Mouse (Mus musculus) midbrain, embryonic 14.5 days (tissue): ENCODE measurements at regions not wholly inside any gene's neighbourhood (a gene's known extent, or its start where the extent isn't known, plus 50 kb on each side); places are given as distances from the start of the nearest gene placed in this dataset.
A peak's percentile ranks its signal among the peaks of the same experiment; 100 is the strongest.

Experiments
- ATAC-seq: fragments of 200-750 bp; cut with Nextera tagmentation; 2 replicates; pipeline ENCODE4 v1.8.0; 2017; ENCODE audit warnings: moderate number of reproducible peaks, moderate library complexity; ENCODE audit not compliant: low FRiP score, low TSS enrichment
- DNase-seq: peaks from one replicate; pipeline ENCODE4 v3.0.0-alpha.2; 2015
- H3K27ac ChIP-seq: fragments of 300-500 bp; sonication (generic); replicated peaks from 2 replicates; pipeline ENCODE4 v1.5.1; 2014; ENCODE audit warnings: mild to moderate bottlenecking, low read depth, low read length, moderate library complexity
- H3K27me3 ChIP-seq: fragments of 300-500 bp; sonication (generic); 2 replicates; pipeline ENCODE4 v1.6.1; 2014; ENCODE audit warnings: low read length, control low read depth, mixed read lengths; ENCODE audit not compliant: control insufficient read depth, insufficient read depth
- H3K36me3 ChIP-seq: fragments of 300-500 bp; sonication (generic); 2 replicates; pipeline ENCODE4 v1.6.1; 2014; ENCODE audit warnings: low read length, control low read depth; ENCODE audit not compliant: control insufficient read depth, insufficient read depth
- H3K4me1 ChIP-seq: fragments of 300-500 bp; sonication (generic); 2 replicates; pipeline ENCODE4 v1.6.1; 2014; ENCODE audit warnings: mild to moderate bottlenecking, antibody characterized with exemption, low read length, control low read depth; ENCODE audit not compliant: control insufficient read depth, insufficient read depth
- H3K4me2 ChIP-seq: fragments of 300-500 bp; sonication (generic); 2 replicates; pipeline ENCODE4 v1.6.1; 2014; ENCODE audit warnings: mild to moderate bottlenecking, low read length, moderate library complexity
- H3K4me3 ChIP-seq: fragments of 300-500 bp; sonication (generic); replicated peaks from 2 replicates; pipeline ENCODE4 v1.5.1; 2014; ENCODE audit warnings: low read depth, low read length
- H3K9ac ChIP-seq: fragments of 300-500 bp; sonication (generic); replicated peaks from 2 replicates; pipeline ENCODE4 v1.6.1; 2014; ENCODE audit warnings: mild to moderate bottlenecking, low read length, moderate library complexity
- H3K9me3 ChIP-seq: fragments of 300-500 bp; sonication (generic); 2 replicates; pipeline ENCODE4 v1.6.1; 2016; ENCODE audit warnings: low read length, control low read depth, mixed read lengths; ENCODE audit not compliant: control insufficient read depth
- WGBS: fragments of 180-500 bp; shearing (Covaris S2); extraction: QIAGEN DNeasy Blood & Tissue Kit; methylation state at CpG from one replicate; pipeline ENCODE4 v1.1.7; 2014; 5-methylcytosine and 5-hydroxymethylcytosine counted together

DNA sequence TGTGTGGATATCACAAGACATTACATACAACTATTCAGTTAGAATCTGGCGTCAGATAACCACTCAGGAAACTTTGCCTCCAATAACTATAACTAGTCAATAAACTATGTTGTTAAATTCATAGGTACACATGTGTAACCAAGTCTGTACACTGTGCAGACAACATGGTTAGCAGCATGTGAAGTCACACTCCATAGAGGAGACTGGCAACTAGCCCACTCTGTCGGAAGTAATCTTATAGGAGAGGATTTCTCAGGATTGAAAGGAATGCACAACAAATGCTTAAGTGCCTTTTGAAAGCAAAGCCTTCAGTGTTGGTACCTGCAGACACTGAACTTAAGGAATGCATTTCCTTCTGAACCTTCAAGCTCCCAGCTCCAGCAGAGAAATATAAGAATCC is 693.0 kb upstream of the Ptbp2 start:
- Histone ChIP-seq H3K36me3 (no peaks in the 10 kb centered on the region), H3K4me2 (no peak overlapping the region), H3K9me3 (no peaks in the 10 kb centered on the region), H3K4me3 (no peak overlapping the region), H3K4me1 (peaks cover 15% of the 10 kb centered on the region; the same call in 1 of the 2 replicates), H3K27ac (no peak overlapping the region), H3K9ac (no peak overlapping the region), H3K27me3 (no peaks in the 10 kb centered on the region)
- DNase-seq (no peak), ATAC-seq (no peak)
- 76% methylated on average over 2 of the region's 2 CpGs for WGBS

DNA sequence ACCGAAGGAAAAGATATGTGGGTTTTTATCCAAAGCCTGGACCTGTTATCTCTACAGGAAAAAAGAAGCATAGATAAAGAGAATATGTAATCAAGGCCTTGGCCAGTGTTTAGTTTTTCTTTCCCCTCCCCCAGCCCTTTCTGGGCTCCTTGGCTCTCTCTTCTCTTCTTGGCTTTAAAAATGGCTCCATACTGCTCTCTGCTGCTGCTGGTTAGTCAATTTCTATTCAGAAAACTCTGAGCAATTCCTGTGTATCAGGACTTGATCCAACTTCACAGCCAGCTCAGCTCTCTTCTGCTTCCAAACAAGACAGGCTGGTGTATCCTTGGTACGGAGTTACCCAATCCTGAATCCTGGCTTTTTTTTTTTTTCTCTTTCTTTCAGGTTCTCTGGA is 689.4 kb upstream of the Ptbp2 start:
- ATAC-seq (peak; percentile 63), DNase-seq (peak; percentile 88)
- Histone ChIP-seq H3K4me1 (peaks cover 20% of the 10 kb centered on the region; the same call in 1 of the 2 replicates), H3K9me3 (no peaks in the 10 kb centered on the region), H3K27me3 (no peaks in the 10 kb centered on the region), H3K4me2 (no peak overlapping the region), H3K36me3 (no peaks in the 10 kb centered on the region), H3K27ac (peak overlapping the region; percentile 70), H3K9ac (no peak overlapping the region), H3K4me3 (no peak overlapping the region)
- WGBS = 41% methylated on average over 2 of the region's 2 CpGs

DNA sequence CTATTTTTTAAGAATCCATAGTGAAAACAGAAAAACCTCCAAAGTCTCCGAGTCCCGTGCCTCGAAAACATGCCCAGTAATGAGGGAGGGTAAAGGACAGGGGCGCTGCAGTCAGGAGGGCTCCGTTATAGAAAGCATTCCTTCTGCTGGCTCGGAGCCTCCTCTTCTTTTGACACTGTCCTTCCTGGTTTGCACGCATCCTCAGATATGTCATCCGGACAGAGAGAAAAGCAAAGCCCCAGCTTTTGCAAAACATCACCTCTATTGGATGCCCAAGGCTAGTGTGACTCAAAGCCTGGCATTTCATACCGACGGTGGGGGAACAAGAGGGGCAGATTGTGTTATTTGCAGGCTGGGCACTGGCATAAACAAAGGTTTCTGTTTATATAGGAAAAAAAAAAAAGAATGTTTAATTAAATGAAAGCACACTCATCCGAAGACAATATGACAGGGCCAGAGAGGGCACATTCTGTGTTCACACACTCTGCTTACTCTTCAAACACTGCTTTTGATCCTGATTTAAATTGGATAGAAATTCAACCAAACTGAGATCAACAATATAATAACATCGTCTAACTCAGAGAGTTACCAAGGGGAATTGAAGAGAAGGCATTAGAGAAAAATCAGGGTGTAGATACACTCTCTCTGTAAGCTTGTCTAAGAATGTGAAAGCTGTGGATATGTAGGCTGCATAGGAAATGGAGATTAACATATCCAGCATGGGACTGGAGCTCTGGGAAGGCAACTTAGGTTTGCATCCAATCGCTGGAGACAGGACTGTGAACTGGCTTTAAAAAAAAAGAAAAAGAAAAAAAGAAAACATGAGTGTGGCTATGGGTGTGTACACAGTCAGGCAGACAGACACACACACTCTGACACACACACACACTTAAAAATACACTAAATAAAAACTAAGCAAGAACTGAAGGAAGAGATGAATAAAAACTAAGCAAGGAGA is 688.7 kb upstream of the Ptbp2 start:
- DNase-seq = peak; percentile 49
- ATAC-seq = peak; percentile 51; the same call in 1 of the 2 replicates
- Histone ChIP-seq H3K9ac (no peak overlapping the region), H3K4me3 (no peak overlapping the region), H3K27me3 (no peaks in the 10 kb centered on the region), H3K36me3 (no peaks in the 10 kb centered on the region), H3K27ac (peak overlapping the region; percentile 70), H3K4me1 (peaks cover 20% of the 10 kb centered on the region; the same call in 1 of the 2 replicates), H3K4me2 (peak overlapping the region; percentile 16), H3K9me3 (no peaks in the 10 kb centered on the region)
- 33% methylated on average over 13 of the region's 13 CpGs for WGBS

DNA sequence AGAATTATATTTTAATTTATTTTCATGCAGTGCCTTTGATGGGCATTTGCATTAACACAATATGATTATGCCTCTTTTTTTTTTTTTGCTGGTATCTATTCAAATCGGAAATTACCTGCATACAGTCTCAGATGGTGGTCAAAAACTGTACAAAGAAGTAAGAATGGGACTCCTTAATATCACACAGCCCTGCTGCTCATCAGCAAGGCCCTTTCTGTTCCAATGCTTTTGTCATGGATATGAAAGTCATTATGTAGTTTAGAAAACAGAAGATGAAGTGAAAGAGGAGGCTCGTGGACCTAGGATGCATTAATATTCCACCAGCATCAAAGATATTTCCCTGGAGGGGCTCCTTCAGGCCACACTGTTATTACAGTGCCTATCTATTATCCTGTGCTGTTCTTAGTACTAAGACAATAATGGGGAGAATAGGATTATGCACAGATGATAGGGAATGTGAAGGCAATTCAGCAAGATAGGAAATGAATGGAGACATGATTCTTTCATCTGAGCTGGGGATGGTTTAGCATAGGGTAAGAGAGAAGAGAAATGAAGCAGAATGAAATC is 687.7 kb upstream of the Ptbp2 start:
- DNase-seq = peak; percentile 71
- 20% methylated on average over 2 of the region's 2 CpGs for WGBS

DNA sequence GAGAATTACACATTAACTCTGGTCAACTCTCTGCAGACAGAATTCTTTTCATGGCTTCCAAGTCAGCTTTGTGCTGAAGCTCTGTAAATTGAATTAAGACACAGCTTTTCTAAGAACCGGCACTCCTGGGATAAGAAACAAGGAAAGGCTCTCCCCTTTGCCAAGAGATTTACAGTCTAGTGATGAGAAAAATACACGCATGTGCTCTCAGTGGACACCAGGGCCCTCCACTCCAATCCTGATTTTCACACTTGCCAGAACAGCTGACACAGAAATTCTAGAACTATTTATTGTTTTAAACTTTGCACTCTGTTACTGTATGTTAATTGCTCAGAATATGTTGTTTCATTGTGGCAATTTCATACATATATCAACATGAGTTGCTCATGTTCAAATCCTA is 684.6 kb upstream of the Ptbp2 start:
- H3K9me3 ChIP-seq = 0 out of 2 replicates have a peak, but pooled peaks cover 3% of the 10 kb centered on the region
- DNase-seq (no peak), ATAC-seq (no peak)
- H3K9ac ChIP-seq = no peak overlapping the region
- H3K27me3 ChIP-seq = no peaks in the 10 kb centered on the region
- no peaks in the 10 kb centered on the region for H3K36me3 ChIP-seq
- peaks cover 20% of the 10 kb centered on the region; the same call in 1 of the 2 replicates for H3K4me1 ChIP-seq
- H3K4me3 ChIP-seq = no peak overlapping the region
- H3K4me2 ChIP-seq = no peak overlapping the region
- WGBS = 78% methylated on average over 2 of the region's 2 CpGs
- H3K27ac ChIP-seq = no peak overlapping the region

More for the DNA sequence above, 687.7 kb upstream of the Ptbp2 start:
- Histone ChIP-seq H3K9me3 (no peaks in the 10 kb centered on the region), H3K36me3 (no peaks in the 10 kb centered on the region), H3K4me3 (no peak overlapping the region), H3K27ac (peak overlapping the region; percentile 70; the same call in 1 of the 2 replicates), H3K4me1 (peaks cover 20% of the 10 kb centered on the region; the same call in 1 of the 2 replicates), H3K9ac (no peak overlapping the region), H3K27me3 (no peaks in the 10 kb centered on the region), H3K4me2 (peak overlapping the region; percentile 16)
- peak; percentile 55; the same call in 1 of the 2 replicates for ATAC-seq

DNA sequence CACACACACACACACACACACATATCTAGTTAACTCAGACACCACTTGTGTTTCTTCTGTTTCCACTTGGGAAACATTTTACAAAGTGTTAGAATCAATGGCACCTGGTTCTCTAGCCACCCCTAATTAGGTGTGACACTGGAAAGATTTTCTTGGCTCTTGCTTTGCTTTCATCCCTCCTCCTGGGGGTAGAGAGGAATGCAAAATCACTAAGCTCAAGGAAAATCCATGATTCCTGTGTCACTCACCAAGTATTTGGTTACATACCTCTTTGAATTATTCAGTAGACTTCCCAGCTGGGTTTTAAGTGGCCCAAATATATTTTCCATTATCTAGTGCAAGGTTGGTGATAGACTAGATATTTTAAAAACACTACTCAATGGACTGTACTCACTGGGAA is 676.5 kb upstream of the Ptbp2 start:
- H3K27ac ChIP-seq = no peak overlapping the region
- ATAC-seq (peak; percentile 17; the same call in 1 of the 2 replicates), DNase-seq (peak; percentile 41)
- 0 out of 2 replicates have a peak, but pooled peaks cover under 1% of the 10 kb centered on the region for H3K9me3 ChIP-seq
- H3K4me1 ChIP-seq = no peaks in the 10 kb centered on the region
- no peaks in the 10 kb centered on the region for H3K36me3 ChIP-seq
- no peak overlapping the region for H3K4me2 ChIP-seq
- H3K9ac ChIP-seq = no peak overlapping the region
- H3K4me3 ChIP-seq = no peak overlapping the region
- H3K27me3 ChIP-seq = no peaks in the 10 kb centered on the region

DNA sequence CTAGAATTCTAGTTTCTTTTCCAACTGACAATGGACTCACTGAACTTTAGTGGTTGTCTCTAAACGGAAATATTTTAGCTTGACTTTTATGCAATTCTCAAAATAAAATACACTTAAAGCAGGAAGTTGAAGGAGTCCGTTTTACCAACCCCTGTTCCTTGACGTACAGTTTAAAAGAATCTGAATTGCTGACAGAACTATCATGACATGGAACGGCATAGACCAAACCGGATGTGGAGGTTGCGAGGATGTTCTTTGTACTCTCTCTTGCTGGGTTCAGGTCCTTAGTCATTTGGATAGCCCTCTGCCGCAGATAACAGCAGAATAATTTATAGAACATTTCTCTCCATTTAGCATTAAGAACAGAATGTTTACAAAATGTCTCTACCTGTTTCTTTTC is 673.6 kb upstream of the Ptbp2 start:
- no peak for DNase-seq
- no peaks in the 10 kb centered on the region for H3K4me1 ChIP-seq
- WGBS = 94% methylated on average over 7 of the region's 7 CpGs
- ATAC-seq = no peak
- no peak overlapping the region for H3K27ac ChIP-seq
- no peak overlapping the region for H3K4me3 ChIP-seq
- H3K9me3 ChIP-seq = no peaks in the 10 kb centered on the region
- no peaks in the 10 kb centered on the region for H3K27me3 ChIP-seq
- H3K9ac ChIP-seq = no peak overlapping the region
- no peaks in the 10 kb centered on the region for H3K36me3 ChIP-seq
- no peak overlapping the region for H3K4me2 ChIP-seq

DNA sequence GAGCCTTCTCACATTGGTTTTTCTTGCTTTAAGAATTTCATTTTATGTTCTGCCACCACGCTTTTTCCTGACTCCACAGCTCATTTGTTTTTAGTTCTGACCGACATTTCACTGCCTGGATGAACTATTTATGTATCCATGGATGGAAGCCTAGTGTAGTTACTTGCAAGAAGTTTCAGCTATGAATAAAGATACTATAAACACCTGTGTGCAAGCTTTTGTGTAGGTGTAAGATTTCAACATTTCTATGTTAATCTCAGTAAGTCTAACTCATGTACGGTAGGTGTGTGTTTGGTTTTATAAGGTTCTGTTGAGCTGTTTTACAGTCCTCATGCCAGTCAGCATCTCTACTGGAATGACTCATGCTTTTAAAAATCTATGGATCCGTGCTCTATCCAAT is 656.9 kb upstream of the Ptbp2 start:
- WGBS = 93% methylated on average over 4 of the region's 4 CpGs
- Histone ChIP-seq H3K9me3 (no peaks in the 10 kb centered on the region), H3K9ac (no peak overlapping the region), H3K4me1 (no peaks in the 10 kb centered on the region), H3K27me3 (no peaks in the 10 kb centered on the region), H3K36me3 (no peaks in the 10 kb centered on the region), H3K4me3 (no peak overlapping the region), H3K27ac (no peak overlapping the region), H3K4me2 (no peak overlapping the region)
- no peak for ATAC-seq
- no peak for DNase-seq
